Mouse (Mus musculus): ENCODE data around the gene Ano6. TPM values are rescaled to one million over a fixed set of nuclear protein-coding genes. Genes with fewer than 3 reads are reported as not detected.

Ano6 gene
- total RNA-seq (2017) = 33.6 and 35.1 TPM in 2 replicates

DNA sequence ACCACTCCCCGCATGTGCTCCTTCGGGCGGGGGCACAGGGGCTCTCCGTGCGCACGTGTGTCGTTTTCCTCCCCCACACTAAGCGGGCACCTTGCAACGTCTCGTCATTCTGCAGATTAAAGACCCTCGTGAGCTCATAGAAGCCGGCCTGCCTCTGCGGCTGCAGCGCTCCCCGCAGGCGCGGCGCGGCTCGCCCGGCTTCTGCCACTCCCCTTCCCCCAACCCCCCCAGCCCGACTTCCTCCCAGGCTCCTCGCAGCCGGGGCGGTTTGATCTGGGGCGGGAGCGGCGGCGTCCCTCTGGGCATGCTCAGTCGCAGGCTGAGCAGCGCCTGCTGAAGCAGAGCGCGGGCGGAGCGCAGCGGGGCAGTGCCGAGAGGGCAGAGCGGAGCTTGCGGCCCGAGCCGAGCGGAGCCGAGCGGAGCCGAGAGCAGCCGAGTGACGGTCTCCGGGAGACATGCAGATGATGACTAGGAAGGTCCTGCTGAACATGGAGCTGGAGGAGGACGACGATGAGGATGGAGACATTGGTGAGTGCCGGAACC, at the start of gene Ano6:
Gene Ano6 (plus strand): TSS at position 315 of the 543 bp plus-strand sequence.
- peak; percentile 84 to 85 for ATAC-seq (replicated peaks in 1 of 2; ENCODE audit: insufficient read depth in 1 of 2, low FRiP score in 2 of 2, low TSS enrichment in 1 of 2, low read depth in 1 of 2, poor library complexity in 2 of 2, severe bottlenecking in 2 of 2)

DNA sequence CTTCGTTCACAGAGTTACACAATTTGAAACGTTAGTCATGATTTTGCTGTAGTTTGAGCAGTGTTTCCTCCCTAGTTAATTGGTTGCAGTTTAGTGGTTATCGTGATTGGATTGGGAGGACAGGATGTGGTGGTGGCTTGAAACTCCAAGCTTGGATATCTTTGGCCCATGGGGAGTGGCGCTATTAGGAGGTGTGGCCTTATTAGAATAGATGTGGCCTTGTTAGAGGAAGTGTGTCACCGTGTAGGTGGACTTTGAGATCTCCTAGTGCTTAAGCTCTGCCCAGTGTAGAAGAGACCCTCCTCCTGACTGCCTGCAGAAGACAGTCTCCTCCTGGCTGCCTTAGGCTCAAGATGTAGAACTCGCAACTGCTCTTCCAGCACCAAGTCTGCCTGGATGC, 47.7 kb upstream of the Ano6 start:
- ATAC-seq (replicated peaks in 1 of 2; ENCODE audit: insufficient read depth in 1 of 2, low FRiP score in 2 of 2, low TSS enrichment in 1 of 2, low read depth in 1 of 2, poor library complexity in 2 of 2, severe bottlenecking in 2 of 2) = no peak

DNA sequence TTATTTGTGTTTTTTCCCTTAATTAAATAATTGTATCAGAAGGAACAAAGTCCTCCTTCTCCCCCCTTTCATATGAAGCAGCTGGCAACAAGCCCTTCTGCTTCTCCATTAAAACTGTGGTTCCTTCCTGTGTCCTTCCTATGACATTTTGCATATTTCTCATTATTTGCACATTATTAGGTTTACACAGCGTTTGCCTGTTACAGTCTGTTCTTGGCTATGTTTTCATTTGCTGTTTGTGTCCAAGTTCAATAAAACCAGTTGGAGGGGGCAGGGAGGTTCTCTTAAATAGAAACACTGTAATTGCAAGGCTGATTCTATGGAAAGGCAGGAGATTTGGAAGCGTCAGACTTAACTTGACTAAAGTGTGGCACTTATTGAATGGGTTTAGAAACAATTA, 46.8 kb upstream of the Ano6 start:
- no peak for ATAC-seq (replicated peaks in 1 of 2; ENCODE audit: insufficient read depth in 1 of 2, low FRiP score in 2 of 2, low TSS enrichment in 1 of 2, low read depth in 1 of 2, poor library complexity in 2 of 2, severe bottlenecking in 2 of 2)

DNA sequence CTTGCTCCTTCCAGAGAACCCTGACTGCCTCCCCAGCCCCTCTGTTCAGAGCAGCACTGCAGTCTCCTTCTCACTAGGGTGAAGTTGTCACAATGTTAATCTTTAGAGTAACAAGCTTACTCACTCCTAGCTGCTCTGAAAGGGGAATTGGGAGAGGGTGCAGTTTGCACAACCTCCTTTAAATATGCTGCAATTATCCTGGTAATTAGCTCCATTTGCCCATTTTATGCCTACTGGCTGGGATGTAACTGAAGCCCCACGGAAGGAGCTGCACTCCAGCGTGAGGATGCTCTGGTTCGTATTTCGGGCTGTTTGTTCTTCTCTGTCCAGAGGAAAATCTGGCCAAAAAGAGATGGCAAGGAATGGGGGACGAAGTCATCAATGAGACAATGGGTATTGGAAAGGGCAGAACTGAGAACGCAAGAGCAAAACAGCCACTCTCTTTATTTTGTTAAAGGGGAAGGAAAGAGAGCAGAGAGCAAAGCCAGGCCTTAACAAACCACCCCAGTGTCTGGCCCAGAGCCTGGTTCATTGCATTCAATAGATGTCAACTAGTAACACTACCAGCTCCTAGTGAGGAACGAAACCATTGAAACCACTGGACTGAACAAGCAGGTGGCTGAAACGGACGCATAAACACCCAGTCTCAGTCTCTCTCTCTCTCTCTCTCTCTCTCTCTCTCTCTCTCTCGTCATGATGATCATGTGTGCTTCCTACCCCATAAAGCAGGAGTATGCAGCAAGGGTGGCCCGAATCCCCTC, 45.1 kb upstream of the Ano6 start:
- no peak for ATAC-seq (replicated peaks in 1 of 2; ENCODE audit: insufficient read depth in 1 of 2, low FRiP score in 2 of 2, low TSS enrichment in 1 of 2, low read depth in 1 of 2, poor library complexity in 2 of 2, severe bottlenecking in 2 of 2)

DNA sequence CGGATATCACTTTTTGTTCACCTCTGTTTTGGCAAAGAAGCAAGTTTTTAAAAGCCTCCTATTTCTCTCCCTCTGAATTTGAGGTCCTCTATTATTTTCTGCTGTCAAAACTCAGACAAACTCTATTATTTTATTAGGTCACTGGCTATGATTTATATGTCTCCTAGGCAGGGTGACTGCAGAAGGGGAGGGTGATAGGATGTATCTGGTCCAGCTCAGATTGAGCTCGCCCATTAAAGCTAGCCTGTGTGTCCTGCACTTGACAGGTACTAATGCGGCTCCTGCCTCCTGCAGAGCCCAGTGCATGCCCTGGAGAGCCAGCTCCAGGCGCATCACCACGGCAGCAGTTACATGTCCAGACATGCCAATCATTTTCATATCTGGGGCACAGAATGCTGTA, 44.1 kb upstream of the Ano6 start:
- no peak for ATAC-seq (replicated peaks in 1 of 2; ENCODE audit: insufficient read depth in 1 of 2, low FRiP score in 2 of 2, low TSS enrichment in 1 of 2, low read depth in 1 of 2, poor library complexity in 2 of 2, severe bottlenecking in 2 of 2)

DNA sequence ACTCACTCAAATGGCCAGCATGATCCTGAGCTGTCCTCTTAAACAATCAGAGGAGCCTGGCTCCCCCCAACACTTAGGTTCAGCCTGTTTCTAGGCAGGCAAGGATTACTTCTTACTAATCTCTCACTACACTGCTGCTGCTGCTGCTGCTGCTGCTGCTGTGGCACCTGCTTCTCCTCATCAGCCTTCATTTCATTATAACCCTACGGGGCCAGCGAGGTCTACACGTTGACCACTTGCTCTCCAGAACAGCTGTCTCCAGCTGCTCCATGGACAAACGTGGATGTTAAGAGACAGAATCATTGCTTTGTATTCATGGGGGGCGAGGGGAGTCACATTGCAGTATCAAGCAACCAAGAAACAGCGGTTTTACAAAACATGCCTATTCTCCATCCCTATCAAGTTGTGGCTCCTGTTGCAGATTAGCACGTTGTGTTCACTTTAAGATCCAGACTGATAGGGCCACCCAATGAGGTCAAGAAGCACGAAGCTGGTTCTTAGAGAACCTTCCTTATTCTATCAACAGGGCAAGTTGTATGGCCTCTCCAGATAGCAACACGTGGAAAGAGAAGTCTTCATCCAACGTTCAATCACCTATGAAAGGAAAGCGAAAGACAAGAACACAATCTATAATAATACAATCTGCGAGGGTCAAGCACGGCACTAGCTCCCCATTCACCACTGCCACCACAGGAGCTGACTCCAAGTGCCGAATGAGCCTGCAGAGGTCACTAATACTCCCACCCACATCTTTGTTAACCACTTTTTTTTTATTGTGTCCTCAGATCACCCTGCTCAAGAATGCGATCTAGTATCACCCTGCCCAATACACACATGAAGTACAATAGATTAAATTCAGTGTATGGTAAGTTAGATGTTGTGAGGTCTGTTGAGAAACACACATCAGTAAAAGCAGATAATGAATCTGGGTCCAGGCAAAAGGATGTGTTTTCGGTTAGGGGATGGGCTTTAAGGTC, 43.4 kb upstream of the Ano6 start:
- ATAC-seq (replicated peaks in 1 of 2; ENCODE audit: insufficient read depth in 1 of 2, low FRiP score in 2 of 2, low TSS enrichment in 1 of 2, low read depth in 1 of 2, poor library complexity in 2 of 2, severe bottlenecking in 2 of 2) = no peak

DNA sequence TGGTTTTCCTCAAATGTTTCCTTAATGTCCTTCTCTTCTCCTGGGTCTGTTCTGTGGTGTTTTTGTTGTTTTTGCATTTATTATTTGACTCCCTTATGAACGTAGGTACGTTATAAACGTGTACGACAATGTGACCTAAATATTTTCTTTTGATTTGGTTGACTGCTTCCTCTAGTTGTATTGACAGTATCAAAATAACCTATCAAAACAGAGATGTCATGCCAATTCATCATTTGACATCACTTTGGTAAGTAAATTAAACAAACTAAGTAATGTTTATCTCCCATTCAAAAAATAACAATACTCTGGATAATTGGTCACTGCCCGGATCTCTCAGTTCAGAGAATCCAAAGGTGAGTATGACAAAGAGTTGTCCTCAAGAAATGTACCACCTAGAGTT, 41.4 kb upstream of the Ano6 start:
- no peak for ATAC-seq (replicated peaks in 1 of 2; ENCODE audit: insufficient read depth in 1 of 2, low FRiP score in 2 of 2, low TSS enrichment in 1 of 2, low read depth in 1 of 2, poor library complexity in 2 of 2, severe bottlenecking in 2 of 2)

DNA sequence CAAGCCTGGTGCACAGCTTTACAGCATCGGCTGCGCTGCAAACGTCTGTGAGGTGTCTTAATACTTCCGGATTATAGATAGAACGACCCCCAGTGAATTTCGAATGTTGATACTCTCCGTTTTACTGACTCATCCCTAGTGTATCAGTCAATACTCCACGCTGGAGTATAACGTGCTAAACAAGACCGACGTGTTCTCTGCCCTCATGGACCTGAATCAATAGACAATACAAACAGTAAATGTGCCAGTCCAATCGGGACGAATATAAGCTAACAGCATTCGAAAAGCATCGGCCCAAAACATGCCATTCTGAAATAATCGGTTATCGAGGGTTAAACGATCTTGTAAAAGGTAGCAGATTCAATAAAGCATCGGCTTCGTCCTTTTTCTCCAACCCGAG, 40.6 kb upstream of the Ano6 start:
- no peak for ATAC-seq (replicated peaks in 1 of 2; ENCODE audit: insufficient read depth in 1 of 2, low FRiP score in 2 of 2, low TSS enrichment in 1 of 2, low read depth in 1 of 2, poor library complexity in 2 of 2, severe bottlenecking in 2 of 2)

DNA sequence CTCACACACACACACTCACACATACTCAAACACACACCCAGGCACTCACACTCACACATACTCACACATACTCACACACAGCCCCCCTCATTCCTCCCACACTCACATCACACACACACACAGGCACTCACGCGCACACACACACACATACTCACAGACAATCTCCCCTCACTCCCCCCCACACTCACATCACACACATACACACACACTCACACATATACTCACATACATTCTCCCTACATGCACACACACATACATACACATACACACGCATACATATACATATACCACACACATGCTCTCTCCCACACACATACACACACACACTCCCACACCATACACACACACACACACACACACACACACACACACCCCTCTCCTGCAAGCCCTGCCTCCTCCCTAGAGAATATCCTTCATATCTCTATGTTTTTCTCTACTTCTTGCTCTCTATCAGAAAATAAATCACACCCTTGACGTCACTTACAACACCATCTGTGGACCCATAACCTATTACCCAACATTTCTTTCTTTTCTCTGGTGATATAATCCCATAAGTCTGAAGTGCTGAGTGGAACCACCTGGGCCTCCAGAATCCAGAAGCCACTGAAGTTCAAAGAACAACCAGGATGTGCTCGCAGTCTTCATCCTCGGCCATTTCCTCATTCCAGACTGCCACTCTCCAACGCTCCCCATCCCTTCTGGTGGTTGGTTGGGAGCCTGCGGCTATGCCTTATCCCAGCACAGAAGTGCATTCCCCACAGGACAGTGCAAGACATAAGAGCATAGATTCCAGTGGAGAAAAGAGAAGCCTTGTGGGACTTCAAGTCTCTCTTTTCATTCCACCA, 38.6 kb upstream of the Ano6 start:
- no peak for ATAC-seq (replicated peaks in 1 of 2; ENCODE audit: insufficient read depth in 1 of 2, low FRiP score in 2 of 2, low TSS enrichment in 1 of 2, low read depth in 1 of 2, poor library complexity in 2 of 2, severe bottlenecking in 2 of 2)

DNA sequence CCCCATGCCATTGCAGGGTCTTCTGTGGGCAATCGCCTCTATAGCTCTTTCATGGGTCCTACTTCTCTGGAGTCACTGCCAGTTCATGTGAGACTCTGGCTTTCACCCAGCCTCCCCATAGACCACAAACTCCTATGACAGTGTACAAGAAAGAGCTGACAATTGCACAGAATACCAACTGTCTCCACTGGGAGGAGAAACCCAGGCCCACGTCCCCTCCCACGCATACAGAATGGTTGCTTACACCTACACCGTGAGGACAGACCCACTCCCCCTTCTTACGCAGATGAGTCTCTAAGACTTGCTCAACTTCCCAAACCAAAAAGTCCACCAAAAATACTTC, 38.0 kb upstream of the Ano6 start:
- no peak for ATAC-seq (replicated peaks in 1 of 2; ENCODE audit: insufficient read depth in 1 of 2, low FRiP score in 2 of 2, low TSS enrichment in 1 of 2, low read depth in 1 of 2, poor library complexity in 2 of 2, severe bottlenecking in 2 of 2)

DNA sequence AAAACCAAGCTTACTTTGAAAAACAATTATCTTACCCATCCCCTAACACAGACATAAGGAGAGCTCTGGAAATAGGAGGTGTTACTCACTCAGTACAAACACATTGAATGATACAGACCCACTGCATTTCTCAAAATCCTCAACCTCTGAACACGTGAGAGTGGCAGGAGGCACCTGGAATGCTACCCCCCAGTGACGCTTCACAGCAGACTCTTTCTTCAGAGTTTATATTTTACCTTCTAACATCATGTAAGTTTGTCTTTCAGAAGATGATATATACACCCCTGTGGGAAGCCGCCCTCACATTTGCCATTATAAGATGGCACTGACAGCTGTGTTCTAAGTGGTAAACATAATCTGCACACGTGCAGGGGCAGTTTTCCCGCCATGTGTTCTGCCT, 37.6 kb upstream of the Ano6 start:
- no peak for ATAC-seq (replicated peaks in 1 of 2; ENCODE audit: insufficient read depth in 1 of 2, low FRiP score in 2 of 2, low TSS enrichment in 1 of 2, low read depth in 1 of 2, poor library complexity in 2 of 2, severe bottlenecking in 2 of 2)

DNA sequence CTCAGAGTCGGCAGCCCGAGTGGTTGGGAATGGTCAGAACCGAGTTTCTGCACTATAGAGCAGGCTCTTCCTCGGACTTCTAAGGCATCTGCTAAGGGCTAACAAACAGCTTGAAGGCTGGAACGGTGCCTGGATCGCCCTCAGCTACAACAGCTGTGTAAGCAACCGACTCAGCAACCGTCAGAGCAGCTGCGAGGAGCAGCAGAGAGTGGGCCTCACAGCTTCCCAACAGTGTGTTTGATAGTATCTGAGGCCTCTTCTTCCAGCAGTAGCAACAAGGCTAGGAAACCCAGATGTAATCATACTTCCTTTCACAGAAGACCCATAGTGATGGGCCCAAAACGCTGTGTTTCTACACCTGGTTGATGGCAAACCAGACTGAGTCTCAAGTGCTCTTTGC, 33.5 kb upstream of the Ano6 start:
- no peak for ATAC-seq (replicated peaks in 1 of 2; ENCODE audit: insufficient read depth in 1 of 2, low FRiP score in 2 of 2, low TSS enrichment in 1 of 2, low read depth in 1 of 2, poor library complexity in 2 of 2, severe bottlenecking in 2 of 2)

DNA sequence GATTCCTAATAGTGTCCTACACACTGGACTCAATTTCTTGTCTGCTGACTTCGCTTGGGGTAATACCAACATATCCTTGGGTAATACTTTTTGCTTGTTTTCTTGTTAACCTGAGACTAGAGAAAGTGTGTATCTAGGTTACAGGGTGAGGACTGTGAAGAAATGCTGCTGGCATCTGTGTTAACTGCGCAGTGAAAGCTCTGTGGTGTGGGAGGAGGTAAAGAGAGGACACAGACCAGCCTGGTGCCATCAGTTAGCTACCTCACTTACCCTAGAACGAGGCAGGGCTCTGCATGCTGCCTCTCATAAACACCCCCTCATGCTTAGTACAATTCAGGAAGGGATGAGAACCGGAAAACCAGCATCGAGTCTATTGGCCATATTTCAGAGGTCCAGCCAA, 32.6 kb upstream of the Ano6 start:
- no peak for ATAC-seq (replicated peaks in 1 of 2; ENCODE audit: insufficient read depth in 1 of 2, low FRiP score in 2 of 2, low TSS enrichment in 1 of 2, low read depth in 1 of 2, poor library complexity in 2 of 2, severe bottlenecking in 2 of 2)

DNA sequence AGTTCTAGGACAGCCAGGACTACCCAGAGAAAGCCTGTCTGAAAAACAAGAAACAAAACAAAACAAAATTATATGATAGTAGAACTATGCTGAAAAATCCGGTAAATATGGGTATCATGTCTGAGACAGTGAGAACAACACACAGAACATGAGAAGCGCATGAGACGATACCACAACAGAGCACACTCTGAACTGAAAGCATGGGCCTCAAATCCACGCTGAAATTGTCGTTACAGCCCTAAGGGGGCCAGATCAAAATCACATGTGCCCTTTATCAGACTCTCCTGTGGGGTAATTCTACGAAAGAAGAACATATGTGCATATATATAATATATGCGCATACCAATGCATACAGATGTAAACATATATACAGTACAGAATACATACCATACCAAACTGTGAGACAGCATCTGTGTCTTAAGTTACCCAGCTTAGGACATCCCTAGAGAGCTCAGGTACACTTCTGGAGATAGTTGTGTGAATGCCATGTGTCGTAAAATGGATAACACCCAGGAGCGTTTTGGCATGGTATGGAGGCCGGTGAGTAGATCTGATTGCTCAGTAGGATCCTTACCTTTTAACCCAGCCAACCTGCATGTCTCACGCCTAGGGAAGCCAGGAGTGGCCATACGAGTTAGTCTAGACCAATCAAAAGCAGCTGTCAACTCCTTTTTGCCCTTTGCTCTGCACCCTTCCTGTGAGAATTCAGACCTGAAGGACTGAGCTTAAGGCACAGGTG, 31.8 kb upstream of the Ano6 start:
- no peak for ATAC-seq (replicated peaks in 1 of 2; ENCODE audit: insufficient read depth in 1 of 2, low FRiP score in 2 of 2, low TSS enrichment in 1 of 2, low read depth in 1 of 2, poor library complexity in 2 of 2, severe bottlenecking in 2 of 2)

DNA sequence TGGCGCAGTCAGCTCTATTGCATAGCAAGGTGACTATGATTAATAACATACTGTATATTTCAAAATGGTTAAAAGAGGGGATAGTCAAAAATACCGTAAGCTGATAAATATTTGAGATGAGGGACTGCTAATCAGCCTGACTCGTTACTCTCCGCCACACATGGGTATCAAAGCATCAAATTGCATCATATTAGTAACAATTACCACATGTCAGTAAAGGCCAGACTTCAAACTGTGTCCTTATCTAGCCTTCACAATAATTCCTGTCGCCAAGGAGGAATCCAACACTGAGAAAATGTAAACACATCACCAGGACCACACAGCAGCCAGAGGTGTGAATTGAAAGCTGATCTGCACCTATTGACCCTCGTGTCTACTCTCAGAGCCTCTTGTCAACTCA, 30.8 kb upstream of the Ano6 start:
- ATAC-seq (replicated peaks in 1 of 2; ENCODE audit: insufficient read depth in 1 of 2, low FRiP score in 2 of 2, low TSS enrichment in 1 of 2, low read depth in 1 of 2, poor library complexity in 2 of 2, severe bottlenecking in 2 of 2) = no peak

DNA sequence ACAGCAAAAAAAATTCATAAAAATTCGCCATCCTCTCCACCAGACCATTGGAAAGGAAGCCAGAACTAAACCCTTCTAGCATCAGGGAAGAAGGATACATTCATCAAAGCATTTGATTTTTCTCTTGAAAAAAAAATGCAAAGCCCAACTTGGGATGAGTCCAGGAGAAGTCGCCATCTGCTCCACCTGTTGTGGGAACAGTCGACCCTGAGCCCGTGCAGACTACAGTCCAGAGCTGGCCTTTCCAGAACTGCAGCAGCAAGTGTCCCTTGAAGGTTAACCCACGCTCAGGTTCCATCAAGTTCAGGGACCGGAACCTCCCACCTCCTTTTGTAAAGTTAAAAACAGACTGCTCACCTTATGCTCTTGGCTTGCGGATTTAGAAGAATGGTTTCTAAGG, 29.2 kb upstream of the Ano6 start:
- no peak for ATAC-seq (replicated peaks in 1 of 2; ENCODE audit: insufficient read depth in 1 of 2, low FRiP score in 2 of 2, low TSS enrichment in 1 of 2, low read depth in 1 of 2, poor library complexity in 2 of 2, severe bottlenecking in 2 of 2)
